Mouse (Mus musculus) urinary bladder, adult 2 months (tissue): ENCODE measurements around the gene Ift20. TPM values are rescaled to one million over a fixed set of nuclear protein-coding genes. Genes with fewer than 3 reads are reported as not detected.

ENCODE experiments used
- DNase-seq: peaks from one replicate; pipeline ENCODE4 v3.0.0; 2022; ENCODE audit warnings: low spot score
- polyA plus RNA-seq: library from polyadenylated mRNA; depleted of rRNA; stranded (reverse); fragments of >200 nt; gene quantifications from 2 replicates; pipeline ENCODE4 v1.2.3, GENCODE M21; 2012; rRNA removed

Gene Ift20
- polyA plus RNA-seq: 87.2 and 93.1 TPM in 2 replicates

GRCm38 (mm10) chr11:78536080-78536689 lies at the start of gene Ift20, which contains the start of gene Tnfaip1:
TSS of gene Ift20 (plus strand) at chr11:78536361.
TSS of gene Tnfaip1 (minus strand) at chr11:78536332.
- DNase-seq: peak; percentile 85

- no peak for DNase-seq
Measured at GRCm38 (mm10) chr11:78488168-78488567, 48.0 kb upstream of the Ift20 start.

GRCm38 (mm10) chr11:78490781-78491241 lies 45.4 kb upstream of the Ift20 start:
- no peak for DNase-seq

- DNase-seq: no peak
Measured at GRCm38 (mm10) chr11:78495904-78496303, 40.3 kb upstream of the Ift20 start.

- no peak for DNase-seq
Measured at GRCm38 (mm10) chr11:78497071-78497541, 39.1 kb upstream of the Ift20 start.

- DNase-seq: peak; percentile 60
Measured at GRCm38 (mm10) chr11:78497544-78498522, 38.3 kb upstream of the Ift20 start, which contains the start of gene Sarm1. TSS of gene Sarm1 (minus strand) at chr11:78497754.

GRCm38 (mm10) chr11:78499004-78499403 lies 37.2 kb upstream of the Ift20 start, which contains the start of gene Vtn:
TSS of gene Vtn (plus strand) at chr11:78499091.
- DNase-seq: no peak

- DNase-seq: no peak
Measured at GRCm38 (mm10) chr11:78499543-78499942, 36.6 kb upstream of the Ift20 start.

- DNase-seq: no peak
Measured at GRCm38 (mm10) chr11:78500623-78501202, 35.4 kb upstream of the Ift20 start.

- no peak for DNase-seq
Measured at GRCm38 (mm10) chr11:78501529-78501928, 34.6 kb upstream of the Ift20 start.

GRCm38 (mm10) chr11:78502909-78503650 lies 33.1 kb upstream of the Ift20 start, which contains the start of gene Sebox:
TSS of gene Sebox (plus strand) at chr11:78503447.
- DNase-seq: no peak

GRCm38 (mm10) chr11:78505430-78505829 lies 30.7 kb upstream of the Ift20 start:
- no peak for DNase-seq

- no peak for DNase-seq
Measured at GRCm38 (mm10) chr11:78509148-78509547, 27.0 kb upstream of the Ift20 start.

GRCm38 (mm10) chr11:78512025-78512957 lies 23.9 kb upstream of the Ift20 start, which contains the start of the genes Tmem199 and Poldip2:
TSS of gene Tmem199 (minus strand) at chr11:78512172.
TSS of gene Poldip2 (plus strand) at chr11:78512193.
- peak; percentile 72 for DNase-seq

- no peak for DNase-seq
Measured at GRCm38 (mm10) chr11:78513106-78513790, 22.9 kb upstream of the Ift20 start.

GRCm38 (mm10) chr11:78515549-78516325 lies 20.4 kb upstream of the Ift20 start:
- no peak for DNase-seq

GRCm38 (mm10) chr11:78518931-78519330 lies 17.2 kb upstream of the Ift20 start:
- no peak for DNase-seq

- DNase-seq: no peak
Measured at GRCm38 (mm10) chr11:78521880-78522279, 14.3 kb upstream of the Ift20 start.
